Mouse (Mus musculus): ENCODE data around the gene Tldc1. TPM values are rescaled to one million over a fixed set of nuclear protein-coding genes. Genes with fewer than 3 reads are reported as not detected.
A peak's percentile ranks its signal among the peaks of the same experiment; 100 is the strongest.

The Tldc1 gene
- total RNA-seq, 2 experiments from 2014 or later = 15.2 to 15.5 TPM

DNA sequence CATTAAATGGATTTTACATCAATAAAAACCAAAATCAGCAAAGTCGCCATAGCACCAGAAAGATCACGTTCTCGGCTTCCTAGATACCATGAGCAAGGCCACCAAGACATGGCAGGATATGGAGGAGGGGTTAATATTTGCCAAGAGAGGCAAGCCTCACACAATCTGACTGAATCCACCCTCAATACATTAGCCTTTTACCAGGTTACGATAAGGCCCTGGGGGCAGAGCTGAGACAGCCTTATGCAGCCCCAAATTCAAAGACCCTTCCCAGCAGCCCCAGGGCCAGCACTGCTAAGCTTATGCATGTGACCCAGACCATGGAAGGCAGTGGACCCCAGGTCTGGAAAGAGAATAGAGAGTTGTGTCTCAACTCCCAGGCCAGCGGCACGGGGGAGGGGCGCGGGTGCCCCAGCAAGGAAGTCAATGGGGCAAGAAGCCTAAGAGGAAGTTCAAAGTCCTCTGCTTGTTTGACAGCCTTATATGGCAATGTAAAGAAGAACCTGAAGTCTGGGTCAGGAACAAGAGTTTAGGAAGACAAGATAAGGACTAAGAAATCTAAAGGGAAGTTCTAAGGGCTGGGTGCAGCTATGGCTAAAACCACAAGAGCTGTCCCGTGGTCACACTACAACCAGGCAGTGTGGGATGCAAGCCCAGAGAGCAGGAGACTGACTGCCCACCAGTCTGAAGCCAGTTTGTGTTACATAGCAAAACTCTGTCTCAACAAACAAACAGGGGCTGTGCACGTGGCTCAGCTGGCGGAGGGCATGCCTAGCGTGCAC lies 34.6 kb upstream of the Tldc1 start:
- no peak for DNase-seq (ENCODE audit: low spot score in 2 of 2)
- no peak for TF ChIP-seq CTCF (conservative IDR thresholded peaks at IDR 0.05)
- peak overlapping the region; percentile 71; the same call in 1 of the 2 replicates for H3K27ac ChIP-seq
- H3K4me3 ChIP-seq = no peak overlapping the region

DNA sequence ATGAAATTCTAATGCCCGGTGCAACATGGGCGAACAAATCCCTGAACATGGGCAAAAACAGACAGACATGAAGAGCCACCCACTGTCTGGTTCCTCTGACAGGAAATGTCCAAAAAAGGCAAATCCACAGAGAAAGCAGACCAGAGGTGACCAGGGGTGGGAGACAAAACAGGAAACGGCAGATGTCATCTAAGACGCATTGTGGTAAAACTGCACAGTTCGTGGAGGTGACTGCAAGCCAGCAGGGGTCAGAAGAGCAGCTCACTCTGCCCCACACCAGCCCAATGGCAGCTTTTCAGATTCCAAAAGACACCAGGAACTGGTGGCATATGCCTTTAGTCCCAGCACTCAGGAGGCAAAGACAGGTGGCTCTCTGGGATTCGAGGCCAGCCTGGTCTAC lies 33.7 kb upstream of the Tldc1 start:
- no peak for DNase-seq (ENCODE audit: low spot score in 2 of 2)
- Histone ChIP-seq H3K27ac (peak overlapping the region; percentile 71), H3K4me3 (no peak overlapping the region)
- peak; percentile 29 for TF ChIP-seq CTCF (conservative IDR thresholded peaks at IDR 0.05)

DNA sequence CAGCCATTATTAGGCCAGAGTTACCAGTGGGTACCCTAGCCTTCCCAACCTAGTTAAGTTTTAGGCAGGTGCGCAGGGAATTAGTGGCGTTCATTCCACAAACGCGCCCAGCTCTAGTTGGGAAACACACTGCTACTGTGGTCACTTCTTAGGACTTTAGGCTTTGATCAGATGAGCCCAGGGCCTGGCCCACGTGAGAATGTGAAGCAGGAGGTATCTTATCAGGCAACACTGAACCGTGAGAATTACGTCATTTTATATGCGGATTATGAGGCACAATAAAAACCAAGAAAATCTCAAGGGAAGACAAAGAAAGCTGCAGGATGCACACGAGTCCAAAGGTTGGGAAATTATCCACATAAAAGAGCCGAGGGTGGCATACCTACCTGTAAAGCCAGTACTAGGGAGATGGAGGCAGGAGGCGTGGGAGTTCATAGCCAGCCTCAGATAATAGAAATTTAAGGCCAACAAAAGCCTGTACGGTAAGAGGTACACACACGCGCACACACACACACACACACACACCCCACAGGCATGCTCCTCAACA lies 32.8 kb upstream of the Tldc1 start:
- Histone ChIP-seq H3K4me3 (no peak overlapping the region), H3K27ac (peak overlapping the region; percentile 76; the same call in 1 of the 2 replicates)
- no peak for DNase-seq (ENCODE audit: low spot score in 2 of 2)
- TF ChIP-seq CTCF (conservative IDR thresholded peaks at IDR 0.05) = no peak

- peak in 1 of 2 experiments; percentile 60 for DNase-seq (ENCODE audit: low spot score in 2 of 2)
- TF ChIP-seq CTCF (conservative IDR thresholded peaks at IDR 0.05) = no peak
- H3K27ac ChIP-seq = peak overlapping the region; percentile 76
- no peak overlapping the region for H3K4me3 ChIP-seq
Measured at GRCm38 (mm10) chr8:119810127-119810868, 32.1 kb upstream of the Tldc1 start.

- H3K27ac ChIP-seq = peak overlapping the region; percentile 76
Measured at GRCm38 (mm10) chr8:119809620-119810019, 31.4 kb upstream of the Tldc1 start.

GRCm38 (mm10) chr8:119807687-119808086 lies 29.5 kb upstream of the Tldc1 start:
- Histone ChIP-seq H3K4me3 (no peak overlapping the region), H3K27ac (no peak overlapping the region; the same call in 1 of the 2 replicates)
- no peak for TF ChIP-seq CTCF (conservative IDR thresholded peaks at IDR 0.05)
- DNase-seq (ENCODE audit: low spot score in 2 of 2) = no peak

More at GRCm38 (mm10) chr8:119809620-119810019, 31.4 kb upstream of the Tldc1 start:
- DNase-seq (ENCODE audit: low spot score in 2 of 2) = no peak
- TF ChIP-seq CTCF (conservative IDR thresholded peaks at IDR 0.05) = no peak
- no peak overlapping the region for H3K4me3 ChIP-seq

- Histone ChIP-seq H3K27ac (peak overlapping the region; percentile 80), H3K4me3 (no peak overlapping the region)
- peak; percentile 79 to 87 for DNase-seq (ENCODE audit: low spot score in 2 of 2)
- peak; percentile 9; the same call in 1 of the 2 replicates for TF ChIP-seq CTCF (conservative IDR thresholded peaks at IDR 0.05)
Measured at GRCm38 (mm10) chr8:119806422-119807263, 28.4 kb upstream of the Tldc1 start.

GRCm38 (mm10) chr8:119805275-119805674 lies 27.1 kb upstream of the Tldc1 start:
- H3K27ac ChIP-seq = peak overlapping the region; percentile 59
- TF ChIP-seq CTCF (conservative IDR thresholded peaks at IDR 0.05) = no peak
- DNase-seq (ENCODE audit: low spot score in 2 of 2) = no peak
- H3K4me3 ChIP-seq = no peak overlapping the region

GRCm38 (mm10) chr8:119802592-119802991 lies 24.4 kb upstream of the Tldc1 start:
- Histone ChIP-seq H3K4me3 (no peak overlapping the region), H3K27ac (no peak overlapping the region)
- no peak for DNase-seq (ENCODE audit: low spot score in 2 of 2)
- peak; percentile 70 for TF ChIP-seq CTCF (conservative IDR thresholded peaks at IDR 0.05)

- Histone ChIP-seq H3K27ac (peak overlapping the region; percentile 96), H3K4me3 (no peak overlapping the region)
- DNase-seq (ENCODE audit: low spot score in 2 of 2) = no peak
- no peak for TF ChIP-seq CTCF (conservative IDR thresholded peaks at IDR 0.05)
Measured at GRCm38 (mm10) chr8:119801168-119801567, 23.0 kb upstream of the Tldc1 start.

DNA sequence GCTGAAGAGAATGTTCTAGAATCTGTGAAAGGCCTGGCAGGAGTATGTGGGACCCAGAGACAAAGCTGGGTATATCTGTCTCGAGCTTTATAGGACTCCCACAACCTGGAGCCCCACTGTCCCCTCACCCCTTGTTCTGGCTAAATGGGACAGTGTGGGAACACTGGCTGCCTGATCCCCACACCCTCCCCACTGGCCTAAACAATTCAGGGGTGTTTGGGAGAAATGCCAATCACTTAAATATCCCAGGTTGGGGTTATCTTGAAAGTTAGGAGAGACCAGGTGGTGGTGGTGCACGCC lies 20.7 kb upstream of the Tldc1 start:
- peak overlapping the region; percentile 96 for H3K27ac ChIP-seq
- no peak for TF ChIP-seq CTCF (conservative IDR thresholded peaks at IDR 0.05)
- DNase-seq (ENCODE audit: low spot score in 2 of 2) = no peak
- H3K4me3 ChIP-seq = no peak overlapping the region

- Histone ChIP-seq H3K27ac (peak overlapping the region; percentile 96), H3K4me3 (peak overlapping the region; percentile 22; the same call in 1 of the 2 replicates)
- TF ChIP-seq CTCF (conservative IDR thresholded peaks at IDR 0.05) = no peak
- DNase-seq (ENCODE audit: low spot score in 2 of 2) = peak; percentile 74 to 81
Measured at GRCm38 (mm10) chr8:119798170-119798964, 20.2 kb upstream of the Tldc1 start.

Data from layer of hippocampus, adult 2 months (tissue).